Mouse (Mus musculus) erythroblast, embryonic 14.5 days (primary cell): ENCODE measurements at regions not wholly inside any gene's neighbourhood (a gene's known extent, or its start where the extent isn't known, plus 50 kb on each side); places are given as distances from the start of the nearest gene placed in this dataset.

ENCODE experiments used
- H3K27me3 ChIP-seq: 2 replicates; pipeline ENCODE4 v1.6.1; 2012; ENCODE audit warnings: inconsistent platforms; ENCODE audit not compliant: control insufficient read depth
- H3K36me3 ChIP-seq: 2 replicates; pipeline ENCODE4 v1.6.1; 2012; ENCODE audit warnings: mild to moderate bottlenecking, inconsistent platforms; ENCODE audit not compliant: control insufficient read depth
- H3K4me1 ChIP-seq: 2 replicates; pipeline ENCODE4 v1.6.1; 2012; ENCODE audit warnings: inconsistent platforms; ENCODE audit not compliant: control insufficient read depth
- H3K4me3 ChIP-seq: replicated peaks from 2 replicates; pipeline ENCODE3; 2012; ENCODE audit warnings: moderate library complexity, mild to moderate bottlenecking, inconsistent platforms
- H3K9me3 ChIP-seq: 2 replicates; pipeline ENCODE4 v1.6.1; 2012; ENCODE audit warnings: low read length, inconsistent platforms, mixed read lengths; ENCODE audit not compliant: control insufficient read depth
- GATA1 ChIP-seq: IDR thresholded peaks from 2 replicates; pipeline ENCODE4 v1.6.1; 2012; ENCODE audit warnings: low read length, inconsistent platforms, mixed read lengths
- TAL1 ChIP-seq: IDR thresholded peaks from 3 replicates; pipeline ENCODE4 v1.6.1; 2012; ENCODE audit warnings: low read length, inconsistent platforms, mixed read lengths

GRCm38 (mm10) chr13:37609085-37609484 lies 169.1 kb upstream of the Rreb1 start:
- TF ChIP-seq TAL1 (no peak), GATA1 (no peak)
- H3K9me3 ChIP-seq = no peaks in the 10 kb centered on the region
- H3K4me1 ChIP-seq = no peaks in the 10 kb centered on the region
- H3K36me3 ChIP-seq = no peaks in the 10 kb centered on the region
- no peak overlapping the region for H3K4me3 ChIP-seq
- H3K27me3 ChIP-seq = no peaks in the 10 kb centered on the region

GRCm38 (mm10) chr13:37611387-37611786 lies 166.8 kb upstream of the Rreb1 start:
- no peak overlapping the region for H3K4me3 ChIP-seq
- H3K9me3 ChIP-seq = no peaks in the 10 kb centered on the region
- TF ChIP-seq TAL1 = no peak
- TF ChIP-seq GATA1 = no peak
- no peaks in the 10 kb centered on the region for H3K36me3 ChIP-seq
- H3K4me1 ChIP-seq = no peaks in the 10 kb centered on the region
- H3K27me3 ChIP-seq = no peaks in the 10 kb centered on the region

- no peak overlapping the region for H3K4me3 ChIP-seq
- no peaks in the 10 kb centered on the region for H3K9me3 ChIP-seq
- H3K36me3 ChIP-seq = no peaks in the 10 kb centered on the region
- TF ChIP-seq TAL1 (no peak), GATA1 (no peak)
- H3K4me1 ChIP-seq = no peaks in the 10 kb centered on the region
- no peaks in the 10 kb centered on the region for H3K27me3 ChIP-seq
Observed at GRCm38 (mm10) chr13:37617015-37617414, 161.2 kb upstream of the Rreb1 start.

- TF ChIP-seq TAL1 = no peak
- TF ChIP-seq GATA1 = no peak
- Histone ChIP-seq H3K4me3 (no peak overlapping the region), H3K36me3 (no peaks in the 10 kb centered on the region), H3K9me3 (no peaks in the 10 kb centered on the region), H3K27me3 (no peaks in the 10 kb centered on the region), H3K4me1 (no peaks in the 10 kb centered on the region)
Observed at GRCm38 (mm10) chr13:37619841-37620725, 158.1 kb upstream of the Rreb1 start.

GRCm38 (mm10) chr13:37621319-37622050 lies 156.7 kb upstream of the Rreb1 start:
- no peaks in the 10 kb centered on the region for H3K9me3 ChIP-seq
- TF ChIP-seq GATA1 (no peak), TAL1 (no peak)
- no peaks in the 10 kb centered on the region for H3K4me1 ChIP-seq
- no peak overlapping the region for H3K4me3 ChIP-seq
- no peaks in the 10 kb centered on the region for H3K36me3 ChIP-seq
- H3K27me3 ChIP-seq = no peaks in the 10 kb centered on the region

- no peaks in the 10 kb centered on the region for H3K4me1 ChIP-seq
- H3K27me3 ChIP-seq = no peaks in the 10 kb centered on the region
- no peaks in the 10 kb centered on the region for H3K9me3 ChIP-seq
- no peak overlapping the region for H3K4me3 ChIP-seq
- TF ChIP-seq GATA1 (no peak), TAL1 (no peak)
- no peaks in the 10 kb centered on the region for H3K36me3 ChIP-seq
Observed at GRCm38 (mm10) chr13:37622366-37623088, 155.7 kb upstream of the Rreb1 start.

- TF ChIP-seq GATA1 = no peak
- H3K36me3 ChIP-seq = no peaks in the 10 kb centered on the region
- H3K4me1 ChIP-seq = no peaks in the 10 kb centered on the region
- H3K4me3 ChIP-seq = no peak overlapping the region
- no peaks in the 10 kb centered on the region for H3K9me3 ChIP-seq
- no peaks in the 10 kb centered on the region for H3K27me3 ChIP-seq
Observed at GRCm38 (mm10) chr13:37624741-37625140, 153.5 kb upstream of the Rreb1 start.

GRCm38 (mm10) chr13:37625532-37626235 lies 152.5 kb upstream of the Rreb1 start:
- H3K36me3 ChIP-seq = no peaks in the 10 kb centered on the region
- H3K4me3 ChIP-seq = no peak overlapping the region
- TF ChIP-seq GATA1 = no peak
- no peak for TF ChIP-seq TAL1
- no peaks in the 10 kb centered on the region for H3K4me1 ChIP-seq
- H3K9me3 ChIP-seq = no peaks in the 10 kb centered on the region
- H3K27me3 ChIP-seq = no peaks in the 10 kb centered on the region
